Mouse (Mus musculus): ENCODE measurements around the gene Ndufaf2.

- no peak for TF ChIP-seq GATA1 (IDR thresholded peaks at IDR 0.05; ENCODE audit: low read length)
- TF ChIP-seq TAL1 (IDR thresholded peaks at IDR 0.05; ENCODE audit: low read length) = no peak
Observed at GRCm38 (mm10) chr13:108159241-108159575, 785 bp upstream of the Ndufaf2 start.
